Mouse (Mus musculus) right cerebral cortex, postnatal 10 days (tissue): Measurements from ENCODE around the gene Gucy2e.
A peak's percentile ranks its signal among the peaks of the same experiment; 100 is the strongest.

ENCODE experiments used
- DNase-seq, 2 experiments: peaks; one replicate each; pipeline ENCODE4 v3.0.0; 2021; ENCODE audit warnings: low spot score in 2 of 2

The Gucy2e gene

DNA sequence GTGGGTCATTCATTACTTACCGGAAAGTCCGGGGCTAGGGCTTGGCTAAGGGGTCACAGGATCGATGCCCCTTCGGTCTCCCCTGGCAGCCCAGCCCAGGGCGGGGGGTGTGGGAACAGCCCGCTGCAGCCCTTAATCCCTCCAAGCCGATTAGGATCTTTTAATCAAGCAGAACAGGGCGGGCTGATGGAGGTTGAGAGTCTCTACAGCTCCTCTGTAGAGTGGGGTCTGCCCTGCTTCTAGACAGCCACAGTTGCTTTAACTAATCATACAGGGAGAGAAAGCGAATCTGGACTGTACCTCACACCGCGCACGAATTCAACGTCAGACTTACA is at the start of gene Gucy2e:
Gucy2e (minus strand) TSS at position 111 of the 335 bp plus-strand sequence.
- DNase-seq, result no peak

- DNase-seq, result no peak
Measured at GRCm38 (mm10) chr11:69277267-69277666, 40.4 kb upstream of the Gucy2e start.

DNA sequence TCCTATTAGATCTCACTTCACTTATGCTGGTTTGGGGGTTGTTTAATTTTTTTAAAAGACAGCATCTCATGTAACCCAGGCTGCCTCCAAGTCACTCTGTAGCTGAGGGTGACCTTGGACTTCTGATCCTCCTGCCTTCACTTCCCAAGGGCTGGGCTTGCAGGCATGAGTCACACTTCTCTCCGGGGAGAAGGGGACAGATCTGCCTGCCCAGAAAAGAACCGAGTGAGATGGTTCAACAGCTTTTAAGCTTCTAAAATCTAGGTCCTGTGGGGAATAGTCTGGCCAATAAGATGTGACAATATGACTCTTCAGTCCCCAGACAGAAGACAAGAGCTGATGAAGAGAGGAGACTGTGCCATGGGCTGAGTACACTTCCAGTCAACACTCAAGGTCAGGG is 39.2 kb upstream of the Gucy2e start:
- DNase-seq, result no peak

- DNase-seq, result no peak
Measured at GRCm38 (mm10) chr11:69275650-69276049, 38.8 kb upstream of the Gucy2e start.

- DNase-seq, result peak; percentile 71 to 84
Measured at GRCm38 (mm10) chr11:69272122-69272740, 35.4 kb upstream of the Gucy2e start.

- DNase-seq, result peak; percentile 73 to 83
Measured at GRCm38 (mm10) chr11:69269575-69269974, 32.7 kb upstream of the Gucy2e start.

DNA sequence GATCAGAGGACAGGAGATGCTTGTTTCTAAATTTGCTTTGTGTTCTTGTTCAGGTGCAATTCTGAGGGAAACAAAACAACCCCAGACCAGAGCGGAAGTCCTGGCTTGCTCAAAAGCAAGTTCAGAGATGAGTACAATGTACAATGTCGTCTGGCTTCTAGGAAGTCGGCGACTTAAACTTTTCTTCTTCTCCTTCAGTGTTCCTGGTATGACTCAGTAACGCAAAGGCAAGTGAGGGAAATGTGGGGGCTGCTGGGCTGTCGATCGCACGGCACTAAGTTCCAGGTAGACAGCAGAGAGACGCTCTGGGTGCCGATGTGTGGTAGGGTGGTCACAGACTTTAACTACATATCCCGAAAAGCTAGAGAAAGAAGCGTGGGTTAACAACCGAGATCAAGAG is 31.3 kb upstream of the Gucy2e start:
- DNase-seq, result peak in 1 of 2 experiments; percentile 15

DNA sequence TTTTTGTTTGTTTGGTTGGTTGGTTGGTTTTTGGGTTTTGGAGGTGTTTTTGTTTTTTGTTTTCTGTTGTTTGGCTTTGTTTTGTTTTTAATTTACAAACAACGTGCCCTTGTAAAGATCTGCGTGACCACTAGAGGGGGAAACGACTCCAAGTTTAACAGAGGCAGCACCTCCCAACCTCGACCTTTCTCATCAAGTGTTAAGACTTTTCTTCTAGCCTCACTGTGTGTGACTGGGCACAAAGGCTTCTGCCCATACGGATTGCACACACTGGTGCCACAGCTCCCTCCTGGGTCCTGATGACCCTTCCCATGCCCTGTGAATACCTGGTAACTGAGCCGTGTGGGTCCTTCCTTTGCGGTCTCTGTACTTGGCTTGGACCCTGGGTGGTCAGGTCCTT is 30.5 kb upstream of the Gucy2e start:
- DNase-seq, result peak in 1 of 2 experiments; percentile 19

DNA sequence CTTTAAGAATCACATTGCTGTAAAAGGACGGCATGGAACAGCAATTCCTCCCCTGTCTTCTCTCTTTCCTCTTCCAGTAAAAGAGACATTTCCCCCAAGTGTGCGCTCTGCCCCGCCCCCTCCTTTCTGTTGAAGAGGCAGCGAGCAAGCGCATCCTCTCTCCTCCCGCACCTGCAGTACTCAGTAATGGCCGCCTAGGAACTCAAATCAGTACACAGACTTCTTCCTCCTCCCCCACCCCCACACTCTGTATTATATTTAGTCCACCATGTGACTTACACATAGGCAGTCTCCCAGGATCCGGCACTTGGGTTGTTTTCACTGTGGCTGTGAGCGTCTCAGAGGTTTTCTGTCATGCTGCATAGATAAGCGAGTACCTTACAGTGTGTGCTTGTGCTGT is 29.4 kb upstream of the Gucy2e start:
- peak; percentile 94 to 95 for DNase-seq

DNA sequence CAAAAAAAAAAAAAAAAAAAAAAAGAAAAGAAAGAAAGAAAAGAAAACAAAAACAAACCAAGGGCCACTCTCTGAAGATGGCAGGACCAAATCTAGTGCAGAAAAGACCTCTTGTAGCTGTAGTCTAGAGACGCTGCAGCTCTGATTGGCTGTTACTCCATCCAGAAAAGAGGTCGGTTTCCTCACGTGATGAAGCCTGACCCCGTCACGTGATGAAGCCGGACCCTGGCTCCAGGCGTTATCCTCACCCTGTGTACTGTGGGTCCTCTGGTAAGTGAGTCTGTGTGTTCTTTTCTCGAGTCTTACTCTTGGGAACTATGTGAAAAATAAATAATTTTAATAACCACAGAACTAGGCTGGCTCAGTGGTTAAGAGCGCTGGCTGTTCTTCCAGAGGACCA is 28.6 kb upstream of the Gucy2e start:
- DNase-seq, result no peak

DNA sequence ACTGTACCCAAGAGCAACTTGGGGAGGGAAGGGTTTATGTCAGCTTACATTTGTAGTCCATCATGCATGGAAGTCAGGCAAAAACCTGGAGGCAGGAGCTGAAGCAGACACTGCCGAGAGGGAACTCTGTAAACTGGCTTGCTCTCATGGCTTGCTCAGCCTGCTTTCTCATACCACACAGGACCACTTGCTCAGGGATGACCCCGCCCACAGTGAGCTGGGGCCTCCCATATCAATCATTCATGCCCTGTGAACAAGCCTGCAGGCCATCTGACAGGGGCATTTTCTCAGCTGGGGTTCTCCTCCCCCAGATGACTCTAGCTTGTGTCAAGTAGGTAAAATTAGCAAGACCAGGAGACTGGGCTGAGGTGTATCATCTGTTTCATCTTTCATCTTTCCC is 27.4 kb upstream of the Gucy2e start:
- no peak for DNase-seq

GRCm38 (mm10) chr11:69260111-69260510 is 23.3 kb upstream of the Gucy2e start:
- no peak for DNase-seq

DNA sequence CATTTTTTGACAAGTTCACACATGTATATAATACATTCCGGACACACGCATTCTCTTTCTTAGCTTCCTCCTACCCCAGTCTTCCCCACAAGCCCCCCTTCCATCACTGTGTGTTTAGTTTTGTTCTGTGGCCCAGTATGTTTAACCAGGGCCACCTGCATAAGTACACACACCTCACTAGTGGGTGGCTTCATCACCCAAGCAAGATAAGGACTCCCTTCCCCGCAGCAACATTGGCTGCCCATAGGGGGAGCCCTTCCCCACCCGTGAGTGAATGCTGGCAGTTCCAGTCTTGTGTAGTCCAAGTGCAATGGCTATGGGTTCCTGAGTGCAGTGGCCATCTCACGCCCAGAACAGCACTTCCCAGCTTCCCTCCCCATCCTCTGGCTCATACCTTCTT is 21.5 kb upstream of the Gucy2e start:
- DNase-seq, result peak in 1 of 2 experiments; percentile 54

- DNase-seq, result no peak
Measured at GRCm38 (mm10) chr11:69257807-69258206, 21.0 kb upstream of the Gucy2e start.

- DNase-seq, result no peak
Measured at GRCm38 (mm10) chr11:69257072-69257471, 20.2 kb upstream of the Gucy2e start.

DNA sequence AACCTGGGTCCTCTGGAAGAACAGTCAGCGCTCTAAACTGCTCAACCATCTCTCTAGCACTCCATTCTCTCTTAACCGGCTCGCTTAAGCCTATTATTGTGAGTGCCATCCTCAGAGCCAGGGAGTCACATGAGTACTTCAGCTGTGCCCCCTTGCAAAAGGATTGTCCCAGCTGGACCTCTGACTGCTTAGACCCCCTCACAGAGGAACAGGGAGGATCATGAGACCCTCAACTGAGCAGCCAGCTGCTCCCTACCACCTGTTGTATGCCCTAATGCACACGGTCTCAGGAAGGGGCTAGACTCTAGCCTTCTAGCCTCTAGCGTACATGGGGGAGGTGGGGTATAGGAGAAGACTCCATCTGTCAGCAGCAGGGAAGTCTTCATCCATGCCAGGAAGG is 18.0 kb upstream of the Gucy2e start:
- no peak for DNase-seq

DNA sequence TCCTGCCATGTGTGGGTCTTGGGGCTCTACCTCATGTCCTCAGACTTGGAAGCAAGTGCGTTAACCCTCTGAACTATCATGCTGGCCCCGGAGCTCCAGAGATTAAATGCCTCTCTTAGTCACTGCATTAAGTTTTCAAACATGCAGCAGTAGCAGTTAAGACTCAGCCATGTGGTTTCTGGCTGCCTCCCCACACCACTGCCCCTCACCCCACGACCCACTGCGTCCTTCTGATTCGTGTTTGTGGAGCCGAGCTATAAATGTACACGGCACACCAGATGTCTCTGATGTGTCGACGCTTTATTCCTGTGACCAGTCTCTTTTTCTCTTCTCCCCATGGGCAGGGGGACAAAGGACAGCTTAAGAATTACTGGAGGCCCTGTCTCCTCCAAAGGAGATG is 16.3 kb upstream of the Gucy2e start:
- no peak for DNase-seq

- no peak for DNase-seq
Measured at GRCm38 (mm10) chr11:69251953-69252352, 15.1 kb upstream of the Gucy2e start.

- no peak for DNase-seq
Measured at GRCm38 (mm10) chr11:69251135-69251842, 14.5 kb upstream of the Gucy2e start.

GRCm38 (mm10) chr11:69250106-69250505 is 13.3 kb upstream of the Gucy2e start:
- no peak for DNase-seq

- DNase-seq, result no peak
Measured at GRCm38 (mm10) chr11:69249131-69249530, 12.3 kb upstream of the Gucy2e start.

DNA sequence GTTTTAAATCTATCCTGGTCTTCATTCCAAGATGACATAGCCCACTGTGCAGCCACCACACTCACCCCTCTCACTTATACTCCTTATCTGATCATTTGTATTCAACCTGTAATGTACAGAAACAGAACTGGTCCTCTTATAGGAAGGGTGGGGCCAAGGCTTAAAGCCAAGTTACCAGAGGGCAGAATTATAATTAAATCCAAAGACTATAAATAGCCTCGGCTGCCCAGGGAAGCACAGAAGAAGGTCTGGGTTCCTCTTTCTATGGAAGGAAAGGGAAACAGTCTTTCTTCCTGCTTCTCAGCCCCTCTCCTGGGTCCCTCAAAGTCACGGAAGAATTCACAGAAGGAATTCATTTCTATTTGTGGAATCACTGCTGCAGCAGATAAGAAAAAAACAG is 8.8 kb upstream of the Gucy2e start:
- no peak for DNase-seq

DNA sequence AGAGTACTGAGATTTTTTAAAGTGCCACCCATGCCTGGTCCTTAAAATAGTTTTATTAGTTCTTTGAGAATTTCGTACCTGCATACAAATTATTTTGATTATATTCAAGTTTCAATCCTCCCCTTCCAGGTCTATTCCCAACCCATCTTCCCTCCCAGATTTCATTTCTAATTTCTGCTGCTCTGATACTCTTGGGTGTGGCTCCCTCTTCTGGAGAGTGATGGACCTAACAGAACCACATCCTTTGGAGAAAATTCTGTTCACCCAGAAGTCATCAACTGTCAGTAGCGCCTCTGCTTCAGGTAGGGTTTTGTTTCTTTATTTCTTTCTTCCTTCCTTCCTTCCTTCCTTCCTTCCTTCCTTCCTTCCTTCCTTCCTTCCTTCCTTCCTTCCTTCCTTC is 8.1 kb upstream of the Gucy2e start:
- peak in 1 of 2 experiments; percentile 69 for DNase-seq
